Comparison of ENCODE assay signal across 22 mouse cellular contexts in the genomic region with DNA sequence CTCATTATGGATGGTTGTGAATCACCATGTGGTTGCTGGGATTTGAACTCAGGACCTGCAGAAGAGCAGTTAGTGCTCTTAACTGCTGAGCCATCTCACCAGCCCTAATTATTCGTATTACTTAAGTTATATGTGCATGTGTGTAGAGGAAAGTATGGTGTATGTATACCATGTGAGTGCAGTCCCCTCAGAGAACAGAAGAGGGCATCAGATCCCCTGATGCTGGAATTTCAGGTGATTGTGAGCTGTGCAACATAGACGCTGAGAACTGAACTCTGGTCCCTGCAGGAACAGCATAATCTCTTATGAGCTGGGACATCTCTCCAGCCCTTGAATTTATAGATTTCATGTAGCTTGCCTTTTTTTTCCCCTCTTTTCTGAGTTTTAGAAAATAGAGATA. TPM values are rescaled to one million over a fixed set of nuclear protein-coding genes. Genes with fewer than 3 reads are reported as not detected.
A peak's percentile ranks its signal among the peaks of the same experiment; 100 is the strongest.
DNase-seq lines count a peak whose midpoint lies in the region; ATAC-seq and TF ChIP-seq lines count a peak whose summit lies in the region.
"Had no signal": no experiment of that assay in that cellular context is flagged by ENCODE, and none has a peak within 500 bp of the region (broad histone marks: within the 10 kb centered on the region; RNA-seq: fewer than 3 reads in every experiment).

No protein-coding gene starts in this region.

- no peak for TF ChIP-seq EP300 in liver, postnatal 0 days (IDR thresholded peaks at IDR 0.05; ENCODE audit: low read depth)

- DNase-seq in liver, postnatal 0 days = no peak
- DNase-seq in liver = no peak
- DNase-seq in ES-CJ7 (ENCODE audit: low read depth, low spot score) = peak; percentile 51
- DNase-seq in ZHBTc4 (ENCODE audit: low read depth, low spot score) = peak; percentile 73
- DNase-seq: adrenal gland, adult 8-10 months; adrenal gland, postnatal 36 days; cerebellum, adult 11 months; cerebellum, adult 8-10 months; cerebellum, postnatal 14 days; embryo, embryonic 11 days; gastrocnemius, postnatal 10 days; heart, postnatal 36 days had no signal

- H3K4me1 ChIP-seq in intestine, postnatal 0 days (replicated peaks; ENCODE audit: control insufficient read depth, insufficient read depth, low read length) = no peaks in the 10 kb centered on the region
- H3K4me1 ChIP-seq in intestine, embryonic 16.5 days (ENCODE audit: control insufficient read depth, insufficient read depth, low read length) = no peaks in the 10 kb centered on the region
- no peaks in the 10 kb centered on the region for H3K4me1 ChIP-seq in liver, postnatal 0 days (ENCODE audit: insufficient read depth)
- H3K4me1 ChIP-seq in hindbrain, embryonic 16.5 days (ENCODE audit: control insufficient read depth, insufficient read depth, low read depth, low read length) = no peaks in the 10 kb centered on the region
- H3K4me1 ChIP-seq: embryonic facial prominence, embryonic 15.5 days; forebrain, embryonic 15.5 days; hindbrain, embryonic 15.5 days had no signal

- peak; percentile 26; the same call in 1 of the 2 replicates for TF ChIP-seq CTCF in intestine, postnatal 0 days (IDR thresholded peaks at IDR 0.05; ENCODE audit: low read depth)
- peak; percentile 26; the same call in 1 of the 2 replicates for TF ChIP-seq CTCF in liver, postnatal 0 days (IDR thresholded peaks at IDR 0.05; ENCODE audit: low read depth)

- H3K9me3 ChIP-seq in intestine, postnatal 0 days (ENCODE audit: control insufficient read depth) = no peaks in the 10 kb centered on the region
- no peaks in the 10 kb centered on the region for H3K9me3 ChIP-seq in intestine, embryonic 16.5 days (ENCODE audit: control insufficient read depth, low read length)
- H3K9me3 ChIP-seq in liver, postnatal 0 days (ENCODE audit: low read length) = no peaks in the 10 kb centered on the region
- H3K9me3 ChIP-seq in hindbrain, embryonic 16.5 days (ENCODE audit: control insufficient read depth, low read length) = no peaks in the 10 kb centered on the region
- H3K9me3 ChIP-seq: embryonic facial prominence, embryonic 15.5 days; forebrain, embryonic 15.5 days; heart, embryonic 13.5 days; hindbrain, embryonic 15.5 days had no signal

- no peak for ATAC-seq in intestine, postnatal 0 days
- ATAC-seq in intestine, embryonic 16.5 days = no peak
- ATAC-seq in liver, postnatal 0 days = no peak
- ATAC-seq in hindbrain, embryonic 16.5 days = no peak
- ATAC-seq: forebrain, embryonic 15.5 days; inflammation-experienced regulatory T-cells, adult 6 months had no signal

- no peak overlapping the region for H3K4me2 ChIP-seq in intestine, postnatal 0 days (replicated peaks; ENCODE audit: low read depth)
- H3K4me2 ChIP-seq in intestine, embryonic 16.5 days (ENCODE audit: low read depth, low read length) = no peak overlapping the region
- no peak overlapping the region for H3K4me2 ChIP-seq in liver, postnatal 0 days (ENCODE audit: low read depth, low read length)
- H3K4me2 ChIP-seq in hindbrain, embryonic 16.5 days (ENCODE audit: low read length) = no peak overlapping the region
- H3K4me2 ChIP-seq: embryonic facial prominence, embryonic 15.5 days; forebrain, embryonic 15.5 days; heart, embryonic 13.5 days; hindbrain, embryonic 15.5 days had no signal

- H3K4me3 ChIP-seq in intestine, postnatal 0 days (ENCODE audit: low read depth, low read length) = no peak overlapping the region
- H3K4me3 ChIP-seq in intestine, embryonic 16.5 days (ENCODE audit: low read length) = no peak overlapping the region
- no peak overlapping the region for H3K4me3 ChIP-seq in liver, postnatal 0 days (ENCODE audit: low read depth, low read length)
- no peak overlapping the region for H3K4me3 ChIP-seq in hindbrain, embryonic 16.5 days (ENCODE audit: low read length)
- H3K4me3 ChIP-seq: embryonic facial prominence, embryonic 15.5 days; erythroblast, embryonic 14.5 days; forebrain, embryonic 15.5 days; heart, embryonic 13.5 days; hindbrain, embryonic 15.5 days had no signal

- peaks cover 21% of the 10 kb centered on the region for H3K36me3 ChIP-seq in intestine, postnatal 0 days (ENCODE audit: control insufficient read depth, insufficient read depth)
- H3K36me3 ChIP-seq in intestine, embryonic 16.5 days (ENCODE audit: control insufficient read depth, insufficient read depth, low read length) = peaks cover 10% of the 10 kb centered on the region; the same call in 1 of the 2 replicates
- H3K36me3 ChIP-seq in liver, postnatal 0 days (replicated peaks; ENCODE audit: insufficient read depth, low read length) = peaks cover 39% of the 10 kb centered on the region
- H3K36me3 ChIP-seq in hindbrain, embryonic 16.5 days (ENCODE audit: control insufficient read depth, insufficient read depth, low read length) = peaks cover 7% of the 10 kb centered on the region; the same call in 1 of the 2 replicates

- no peak overlapping the region for H3K9ac ChIP-seq in intestine, postnatal 0 days (ENCODE audit: low read depth, low read length)
- H3K9ac ChIP-seq in intestine, embryonic 16.5 days (ENCODE audit: low read depth, low read length) = no peak overlapping the region
- H3K9ac ChIP-seq in liver, postnatal 0 days (replicated peaks) = no peak overlapping the region
- H3K9ac ChIP-seq in hindbrain, embryonic 16.5 days (ENCODE audit: low read depth, low read length) = no peak overlapping the region
- H3K9ac ChIP-seq: embryonic facial prominence, embryonic 15.5 days; forebrain, embryonic 15.5 days; heart, embryonic 13.5 days; hindbrain, embryonic 15.5 days had no signal

- no peaks in the 10 kb centered on the region for H3K27me3 ChIP-seq in intestine, postnatal 0 days (replicated peaks; ENCODE audit: control insufficient read depth, insufficient read depth, low read length)
- no peaks in the 10 kb centered on the region for H3K27me3 ChIP-seq in intestine, embryonic 16.5 days (replicated peaks; ENCODE audit: control insufficient read depth, insufficient read depth, low read length)
- no peaks in the 10 kb centered on the region for H3K27me3 ChIP-seq in liver, postnatal 0 days (ENCODE audit: insufficient read depth, low read length)
- no peaks in the 10 kb centered on the region for H3K27me3 ChIP-seq in hindbrain, embryonic 16.5 days (replicated peaks; ENCODE audit: control insufficient read depth, insufficient read depth, low read length)
- H3K27me3 ChIP-seq: CH12.LX; embryonic facial prominence, embryonic 15.5 days; forebrain, embryonic 15.5 days; heart, embryonic 13.5 days; hindbrain, embryonic 15.5 days had no signal

- 97% methylated on average over 2 of the region's 2 CpGs for WGBS in intestine, postnatal 0 days
- 99% methylated on average over 2 of the region's 2 CpGs for whole genome bisulfite sequencing in intestine, embryonic 16.5 days
- 95% methylated on average over 2 of the region's 2 CpGs for WGBS in liver, postnatal 0 days (ENCODE audit: insufficient replicate concordance)
- WGBS in hindbrain, embryonic 16.5 days = 100% methylated on average over 2 of the region's 2 CpGs

- no peak overlapping the region for H3K27ac ChIP-seq in intestine, postnatal 0 days (ENCODE audit: low read depth, low read length)
- no peak overlapping the region for H3K27ac ChIP-seq in intestine, embryonic 16.5 days (ENCODE audit: low read length)
- no peak overlapping the region for H3K27ac ChIP-seq in liver, postnatal 0 days (ENCODE audit: low read depth)
- no peak overlapping the region for H3K27ac ChIP-seq in hindbrain, embryonic 16.5 days (ENCODE audit: low read depth, low read length)
- H3K27ac ChIP-seq: embryonic facial prominence, embryonic 15.5 days; forebrain, embryonic 15.5 days; heart, embryonic 13.5 days; hindbrain, embryonic 15.5 days had no signal

RNA-seq across cellular contexts. Expression of a gene that starts 11.7 kb away (rescaled TPM):
- polyA plus RNA-seq in intestine, postnatal 0 days (2015; fragmentation: Nextera tagmentation; extraction: Ambion mirVana) = 7.4 and 8.8 TPM in 2 replicates
- polyA plus RNA-seq in intestine, embryonic 16.5 days (2015; fragmentation: Nextera tagmentation; extraction: Ambion mirVana) = 22.9 and 24.4 TPM in 2 replicates
- polyA plus RNA-seq in liver, postnatal 0 days (2015; fragmentation: Nextera tagmentation; extraction: Ambion mirVana) = 3.9 and 5.1 TPM in 2 replicates
- polyA plus RNA-seq in hindbrain, embryonic 16.5 days (2015; fragmentation: Nextera tagmentation; extraction: Ambion mirVana) = 30.1 and 37.6 TPM in 2 replicates

RNA-seq across cellular contexts. Expression of a gene that starts 14.1 kb away (rescaled TPM):
- 1,144 and 1,190 TPM in 2 replicates for polyA plus RNA-seq in intestine, postnatal 0 days (2015; fragmentation: Nextera tagmentation; extraction: Ambion mirVana)
- polyA plus RNA-seq in intestine, embryonic 16.5 days (2015; fragmentation: Nextera tagmentation; extraction: Ambion mirVana) = 1,239 and 1,387 TPM in 2 replicates
- 647 and 656 TPM in 2 replicates for polyA plus RNA-seq in liver, postnatal 0 days (2015; fragmentation: Nextera tagmentation; extraction: Ambion mirVana)
- polyA plus RNA-seq in hindbrain, embryonic 16.5 days (2015; fragmentation: Nextera tagmentation; extraction: Ambion mirVana) = 1,585 and 1,603 TPM in 2 replicates

RNA-seq across cellular contexts. Expression of a gene that starts 29.3 kb away (rescaled TPM):
- 387 and 418 TPM in 2 replicates for polyA plus RNA-seq in intestine, postnatal 0 days (2015; fragmentation: Nextera tagmentation; extraction: Ambion mirVana)
- 360 and 389 TPM in 2 replicates for polyA plus RNA-seq in intestine, embryonic 16.5 days (2015; fragmentation: Nextera tagmentation; extraction: Ambion mirVana)
- polyA plus RNA-seq in liver, postnatal 0 days (2015; fragmentation: Nextera tagmentation; extraction: Ambion mirVana) = 317 and 319 TPM in 2 replicates
- 76.0 and 76.2 TPM in 2 replicates for polyA plus RNA-seq in hindbrain, embryonic 16.5 days (2015; fragmentation: Nextera tagmentation; extraction: Ambion mirVana)

RNA-seq across cellular contexts. Expression of a gene that starts 35.9 kb away (rescaled TPM):
- 1.1 and 1.2 TPM in 2 replicates for polyA plus RNA-seq in intestine, postnatal 0 days (2015; fragmentation: Nextera tagmentation; extraction: Ambion mirVana)
- polyA plus RNA-seq in intestine, embryonic 16.5 days (2015; fragmentation: Nextera tagmentation; extraction: Ambion mirVana) = 6.4 and 7.5 TPM in 2 replicates
- polyA plus RNA-seq in liver, postnatal 0 days (2015; fragmentation: Nextera tagmentation; extraction: Ambion mirVana) = 6.1 and 6.9 TPM in 2 replicates
- 0.69 and 0.80 TPM in 2 replicates for polyA plus RNA-seq in hindbrain, embryonic 16.5 days (2015; fragmentation: Nextera tagmentation; extraction: Ambion mirVana)

RNA-seq across cellular contexts. Expression of a gene that starts 45.0 kb away (rescaled TPM):
- 179 and 201 TPM in 2 replicates for polyA plus RNA-seq in intestine, postnatal 0 days (2015; fragmentation: Nextera tagmentation; extraction: Ambion mirVana)
- 135 and 160 TPM in 2 replicates for polyA plus RNA-seq in intestine, embryonic 16.5 days (2015; fragmentation: Nextera tagmentation; extraction: Ambion mirVana)
- polyA plus RNA-seq in liver, postnatal 0 days (2015; fragmentation: Nextera tagmentation; extraction: Ambion mirVana) = 63.3 and 65.0 TPM in 2 replicates
- 183 and 225 TPM in 2 replicates for polyA plus RNA-seq in hindbrain, embryonic 16.5 days (2015; fragmentation: Nextera tagmentation; extraction: Ambion mirVana)

Comparison
In these comparisons a context has a peak if more than half of its experiments do, and no peak if none do; other contexts are left out.
1. DNase-seq: peak in ES-CJ7 (single experiment) and ZHBTc4 (single experiment); none in liver, postnatal 0 days (single experiment) and liver (single experiment).